Mouse (Mus musculus) thymus, adult 2 months (tissue): ENCODE results near the gene Rhoc.
"Not testable (repeated sequence)": the region's sequence is repeated elsewhere in the genome, so short reads cannot be mapped to it uniquely, and the experiment has no call there.

ENCODE experiments used
- CTCF ChIP-seq: fragments of 200-500 bp; IDR thresholded peaks from 2 replicates; pipeline ENCODE4 v1.5.1; 2012; ENCODE audit warnings: mild to moderate bottlenecking, control low read depth, low read length, moderate library complexity, borderline replicate concordance; ENCODE audit not compliant: control insufficient read depth, poor library complexity, insufficient read depth; ENCODE audit errors: extremely low read depth
- POLR2A ChIP-seq: fragments of 200-500 bp; IDR thresholded peaks from 2 replicates; pipeline ENCODE4 v1.6.1; 2012; ENCODE audit warnings: mild to moderate bottlenecking, low read length, control low read depth, moderate library complexity; ENCODE audit not compliant: control insufficient read depth, poor library complexity, insufficient read depth; ENCODE audit errors: extremely low read depth

GRCm38 (mm10) chr3:104813227-104813626 lies 25.1 kb downstream of the Rhoc start:
- not testable (repeated sequence) for TF ChIP-seq POLR2A, CTCF
